Comparison of ENCODE assay signal across 21 mouse cellular contexts in the genomic region with DNA sequence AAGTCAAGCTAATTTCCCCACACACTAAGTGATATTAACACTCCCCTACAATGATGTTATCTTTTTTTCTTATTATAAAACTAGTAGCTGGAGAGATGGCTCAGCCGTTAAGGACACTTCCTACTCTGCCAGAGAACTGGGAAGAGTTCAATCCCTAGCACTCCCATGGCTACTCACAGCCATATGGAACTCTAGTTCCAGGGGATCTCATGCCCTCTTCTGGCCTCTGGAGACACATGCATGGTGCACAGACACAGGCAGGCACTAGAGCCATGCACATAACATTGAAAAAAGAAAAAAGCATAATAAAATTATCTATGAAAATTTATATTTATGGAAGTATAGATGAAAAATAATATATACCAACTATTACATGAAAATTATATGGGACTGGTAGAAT. TPM values are rescaled to one million over a fixed set of nuclear protein-coding genes. Genes with fewer than 3 reads are reported as not detected.
DNase-seq lines count a peak whose midpoint lies in the region; ATAC-seq and TF ChIP-seq lines count a peak whose summit lies in the region.
"Had no signal": no experiment of that assay in that cellular context is flagged by ENCODE, and none has a peak within 500 bp of the region (broad histone marks: within the 10 kb centered on the region; RNA-seq: fewer than 3 reads in every experiment).

No protein-coding gene starts in this region.

- intact Hi-C loops in heart, postnatal 10 days (cut with DNase I): no loop called here

- TF ChIP-seq POLR2A in ES-Bruce4 (IDR thresholded peaks at IDR 0.05; ENCODE audit: insufficient read depth, low read length): no peak

- ATAC-seq in heart, postnatal 0 days (ENCODE audit: insufficient read depth, low read depth): no peak
- no peak for ATAC-seq in liver, embryonic 14.5 days (ENCODE audit: insufficient read depth)
- ATAC-seq in liver, embryonic 11.5 days (replicated peaks; ENCODE audit: low FRiP score): no peak
- ATAC-seq: forebrain, embryonic 14.5 days; intestine, embryonic 15.5 days; midbrain, embryonic 15.5 days had no signal

- H3K9me3 ChIP-seq in heart, postnatal 0 days (replicated peaks; ENCODE audit: control insufficient read depth, low read length): no peaks in the 10 kb centered on the region
- H3K9me3 ChIP-seq in liver, embryonic 14.5 days (ENCODE audit: control insufficient read depth, low read length): no peaks in the 10 kb centered on the region
- no peaks in the 10 kb centered on the region for H3K9me3 ChIP-seq in liver, embryonic 11.5 days (ENCODE audit: control insufficient read depth, low read length)
- H3K9me3 ChIP-seq in ES-Bruce4 (replicated peaks; ENCODE audit: control insufficient read depth, insufficient read depth, low read length, poor library complexity, severe bottlenecking): no peaks in the 10 kb centered on the region
- H3K9me3 ChIP-seq: G1E; heart, embryonic 15.5 days; hindbrain, embryonic 13.5 days; intestine, embryonic 15.5 days; limb, embryonic 15.5 days; midbrain, embryonic 15.5 days had no signal

- H3K27me3 ChIP-seq in heart, postnatal 0 days (ENCODE audit: control insufficient read depth, insufficient read depth, low read length): no peaks in the 10 kb centered on the region
- H3K27me3 ChIP-seq in liver, embryonic 14.5 days (ENCODE audit: control insufficient read depth, insufficient read depth, low read length): no peaks in the 10 kb centered on the region
- no peaks in the 10 kb centered on the region for H3K27me3 ChIP-seq in liver, embryonic 11.5 days (replicated peaks; ENCODE audit: control insufficient read depth, insufficient read depth, low read length)
- no peaks in the 10 kb centered on the region for H3K27me3 ChIP-seq in ES-Bruce4 (ENCODE audit: control insufficient read depth, insufficient read depth, low read length, poor library complexity, severe bottlenecking)
- H3K27me3 ChIP-seq: heart, embryonic 15.5 days; hindbrain, embryonic 13.5 days; intestine, embryonic 15.5 days; limb, embryonic 15.5 days; midbrain, embryonic 15.5 days had no signal

- no peak for TF ChIP-seq EP300 in heart, postnatal 0 days (IDR thresholded peaks at IDR 0.05; ENCODE audit: low read depth)
- no peak for TF ChIP-seq EP300 in liver, embryonic 14.5 days (IDR thresholded peaks at IDR 0.05; ENCODE audit: low read depth)
- TF ChIP-seq EP300 in ES-Bruce4 (IDR thresholded peaks at IDR 0.05; ENCODE audit: insufficient read depth, low read depth, low read length): no peak

- 88% methylated on average over 1 of the region's 1 CpGs for WGBS in heart, postnatal 0 days
- 64% methylated on average over 1 of the region's 1 CpGs for WGBS in liver, embryonic 14.5 days (ENCODE audit: insufficient replicate concordance)
- 74% methylated on average over 1 of the region's 1 CpGs for WGBS in liver, embryonic 11.5 days

- peaks cover 43% of the 10 kb centered on the region for H3K36me3 ChIP-seq in heart, postnatal 0 days (replicated peaks; ENCODE audit: control insufficient read depth, insufficient read depth, low read length)
- no peaks in the 10 kb centered on the region for H3K36me3 ChIP-seq in liver, embryonic 14.5 days (replicated peaks; ENCODE audit: control insufficient read depth, insufficient read depth, low read depth)
- 0 out of 2 replicates have a peak, but pooled peaks cover 2% of the 10 kb centered on the region for H3K36me3 ChIP-seq in liver, embryonic 11.5 days (ENCODE audit: control insufficient read depth, insufficient read depth, low read length)
- no peaks in the 10 kb centered on the region for H3K36me3 ChIP-seq in ES-Bruce4 (ENCODE audit: control insufficient read depth, insufficient read depth, low read length, poor library complexity, severe bottlenecking)
- H3K36me3 ChIP-seq: G1E; intestine, embryonic 15.5 days had no signal

- H3K4me2 ChIP-seq in heart, postnatal 0 days (ENCODE audit: low read depth, low read length): no peak overlapping the region
- no peak overlapping the region for H3K4me2 ChIP-seq in liver, embryonic 14.5 days (ENCODE audit: low read depth)
- H3K4me2 ChIP-seq in liver, embryonic 11.5 days: no peak overlapping the region
- H3K4me2 ChIP-seq: heart, embryonic 15.5 days; hindbrain, embryonic 13.5 days; intestine, embryonic 15.5 days; limb, embryonic 15.5 days; midbrain, embryonic 15.5 days had no signal

- no peak for DNase-seq in heart, postnatal 0 days (ENCODE audit: low spot score)
- no peak for DNase-seq in heart, postnatal 10 days
- DNase-seq in liver, embryonic 14.5 days (ENCODE audit: low read depth in 3 of 3, low spot score in 3 of 3): no peak
- no peak for DNase-seq in liver, embryonic 11.5 days (ENCODE audit: low spot score)
- peak; percentile 14 for DNase-seq in R1 (ENCODE audit: low read depth, low spot score)
- DNase-seq in spleen, adult 12 weeks (ENCODE audit: low spot score): no peak
- DNase-seq: adrenal gland, adult 8-10 months; cerebellum, postnatal 10 days had no signal

- peak; percentile 30 for TF ChIP-seq CTCF in heart, postnatal 0 days (IDR thresholded peaks at IDR 0.05; ENCODE audit: low read depth)
- TF ChIP-seq CTCF in liver, embryonic 14.5 days (IDR thresholded peaks at IDR 0.05; ENCODE audit: low read depth): peak; percentile 25; the same call in 1 of the 2 replicates
- TF ChIP-seq CTCF in ES-Bruce4 (IDR thresholded peaks at IDR 0.05; ENCODE audit: low read depth, low read length): peak; percentile 39

- H3K27ac ChIP-seq in heart, postnatal 0 days (ENCODE audit: low read depth): no peak overlapping the region
- H3K27ac ChIP-seq in liver, embryonic 14.5 days: no peak overlapping the region
- no peak overlapping the region for H3K27ac ChIP-seq in liver, embryonic 11.5 days (ENCODE audit: low read depth, low read length)
- H3K27ac ChIP-seq in ES-Bruce4 (ENCODE audit: insufficient read depth, low read length): no peak overlapping the region
- H3K27ac ChIP-seq: heart, embryonic 15.5 days; hindbrain, embryonic 13.5 days; intestine, embryonic 15.5 days; limb, embryonic 15.5 days had no signal

- H3K4me3 ChIP-seq in heart, postnatal 0 days (ENCODE audit: low read depth, low read length): no peak overlapping the region
- no peak overlapping the region for H3K4me3 ChIP-seq in liver, embryonic 14.5 days (ENCODE audit: insufficient read depth in 1 of 2, low read depth in 2 of 2, low read length in 2 of 2)
- H3K4me3 ChIP-seq in liver, embryonic 11.5 days (ENCODE audit: low read depth, low read length): no peak overlapping the region
- no peak overlapping the region for H3K4me3 ChIP-seq in ES-Bruce4 (ENCODE audit: low read depth, low read length)
- H3K4me3 ChIP-seq: heart, embryonic 15.5 days; hindbrain, embryonic 13.5 days; intestine, embryonic 15.5 days; limb, embryonic 15.5 days; midbrain, embryonic 15.5 days had no signal

- no peak overlapping the region for H3K9ac ChIP-seq in heart, postnatal 0 days (replicated peaks; ENCODE audit: low read depth, low read length)
- no peak overlapping the region for H3K9ac ChIP-seq in liver, embryonic 14.5 days (replicated peaks)
- H3K9ac ChIP-seq in liver, embryonic 11.5 days (ENCODE audit: low read depth, low read length): no peak overlapping the region
- no peak overlapping the region for H3K9ac ChIP-seq in ES-Bruce4 (ENCODE audit: low read depth, poor library complexity, severe bottlenecking)
- H3K9ac ChIP-seq: heart, embryonic 15.5 days; hindbrain, embryonic 13.5 days; intestine, embryonic 15.5 days; limb, embryonic 15.5 days; midbrain, embryonic 15.5 days had no signal

- H3K4me1 ChIP-seq in heart, postnatal 0 days (ENCODE audit: control insufficient read depth, insufficient read depth): no peaks in the 10 kb centered on the region
- H3K4me1 ChIP-seq in liver, embryonic 14.5 days (replicated peaks; ENCODE audit: control insufficient read depth in 2 of 2, insufficient read depth in 2 of 2, low read length in 1 of 2): peaks cover 8 to 10% of the 10 kb centered on the region in 2 experiments
- H3K4me1 ChIP-seq in liver, embryonic 11.5 days (replicated peaks; ENCODE audit: control insufficient read depth, insufficient read depth, low read length): peaks cover 1% of the 10 kb centered on the region; the same call in 1 of the 2 replicates
- H3K4me1 ChIP-seq in ES-Bruce4 (ENCODE audit: control insufficient read depth, insufficient read depth, low read length): no peaks in the 10 kb centered on the region
- H3K4me1 ChIP-seq: intestine, embryonic 15.5 days had no signal

RNA-seq across cellular contexts. Expression of a gene that starts 33.3 kb away (rescaled TPM):
- total RNA-seq in heart, postnatal 0 days (2014; rRNA removed; ENCODE audit: low replicate concordance): not detected in 2 replicates
- not detected in 2 replicates for polyA plus RNA-seq in heart, postnatal 0 days (2015; fragmentation: Nextera tagmentation; extraction: Ambion mirVana)
- not detected for total RNA-seq in heart, postnatal 10 days (2021)
- polyA plus RNA-seq in liver, embryonic 14.5 days (2012; rRNA removed): not detected in 2 replicates
- not detected in 2 replicates for polyA plus RNA-seq in liver, embryonic 14.5 days (2014; fragmentation: Nextera tagmentation; extraction: Ambion mirVana)
- polyA plus RNA-seq in liver, embryonic 11.5 days (2014; fragmentation: Nextera tagmentation; extraction: Ambion mirVana): not detected in 2 replicates
- not detected in 2 replicates for polyA plus RNA-seq in ES-Bruce4 (2011; ENCODE audit: insufficient read depth, insufficient read length, low read depth, missing spikeins)
- total RNA-seq: adrenal gland, adult 8-10 months; G1E; granulocyte monocyte progenitor cell, adult 5-6 weeks; layer of hippocampus, postnatal 10 days; left cerebral cortex, postnatal 25 days had no signal
- polyA plus RNA-seq: C2C12; forebrain, embryonic 14.5 days; G1E; heart, embryonic 15.5 days; hindbrain, embryonic 13.5 days; intestine, embryonic 15.5 days; limb, embryonic 15.5 days; midbrain, embryonic 15.5 days; stomach, embryonic 16.5 days had no signal
